Mouse (Mus musculus) spleen, adult 12 weeks (tissue): ENCODE measurements around the gene Opa1.

Source experiments
- DNase-seq: peaks from one replicate; pipeline ENCODE4 v3.0.0; 2022; ENCODE audit warnings: low spot score

Gene Opa1

DNA sequence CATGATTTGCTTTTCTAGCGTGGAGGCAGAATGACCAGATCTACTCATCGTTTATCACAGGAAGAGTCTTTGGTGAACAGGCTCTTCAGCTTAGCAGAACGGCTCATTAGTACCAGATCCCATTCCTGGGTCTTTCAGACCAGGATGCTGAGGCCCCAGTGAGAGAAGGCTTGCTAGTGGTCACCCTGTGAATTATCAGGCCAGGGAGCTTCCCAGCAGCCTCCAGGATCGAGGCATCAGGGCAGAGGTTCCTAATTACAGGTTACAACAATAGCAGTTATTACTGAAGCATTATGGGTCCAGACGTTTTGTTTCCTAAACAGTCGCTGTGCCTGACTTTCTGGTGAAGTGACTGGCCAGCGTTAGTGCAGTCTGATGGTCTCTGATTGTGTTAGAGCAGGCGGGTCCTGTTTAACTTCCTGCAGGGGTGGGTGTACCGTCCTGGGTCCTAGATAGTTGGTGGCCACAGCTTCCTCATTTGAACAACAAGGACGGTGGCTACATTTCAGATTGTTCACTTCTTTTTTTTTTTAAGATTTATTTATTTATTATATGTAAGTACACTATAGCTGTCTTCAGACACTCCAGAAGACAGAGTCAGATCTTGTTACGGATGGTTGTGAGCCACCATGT, 110.2 kb downstream of the Opa1 start:
- DNase-seq, result no peak

GRCm38 (mm10) chr16:29693025-29693682, 114.0 kb downstream of the Opa1 start:
- no peak for DNase-seq

- no peak for DNase-seq
Measured at GRCm38 (mm10) chr16:29693791-29694419, 114.8 kb downstream of the Opa1 start.

GRCm38 (mm10) chr16:29694420-29694959, 115.4 kb downstream of the Opa1 start:
- DNase-seq, result no peak
